Mouse (Mus musculus) lung, postnatal 14 days (tissue): ENCODE results near the gene Gm45618.
A peak's percentile ranks its signal among the peaks of the same experiment; 100 is the strongest.

ENCODE experiments used
- DNase-seq: peaks from one replicate; pipeline ENCODE4 v3.0.0; 2021

Gm45618 gene

GRCm38 (mm10) chr7:142093696-142094240, 26.8 kb downstream of the Gm45618 start:
- DNase-seq = no peak

GRCm38 (mm10) chr7:142092991-142093390, 27.5 kb downstream of the Gm45618 start:
- DNase-seq = no peak

- DNase-seq = no peak
These were observed 28.7 kb downstream of the Gm45618 start for GRCm38 (mm10) chr7:142091848-142092247.

- DNase-seq = no peak
These were observed 30.7 kb downstream of the Gm45618 start for GRCm38 (mm10) chr7:142089648-142090447.

GRCm38 (mm10) chr7:142088886-142089285, 31.6 kb downstream of the Gm45618 start:
- no peak for DNase-seq

GRCm38 (mm10) chr7:142087069-142087652, 33.4 kb downstream of the Gm45618 start:
- DNase-seq = no peak

- no peak for DNase-seq
These were observed 34.2 kb downstream of the Gm45618 start for GRCm38 (mm10) chr7:142086159-142086905.

- peak; percentile 88 for DNase-seq
These were observed 35.7 kb downstream of the Gm45618 start for GRCm38 (mm10) chr7:142084820-142085219.

GRCm38 (mm10) chr7:142084395-142084794, 36.1 kb downstream of the Gm45618 start:
- no peak for DNase-seq

GRCm38 (mm10) chr7:142083588-142084317, 36.8 kb downstream of the Gm45618 start:
- DNase-seq = peak; percentile 66

GRCm38 (mm10) chr7:142082607-142083006, 37.9 kb downstream of the Gm45618 start:
- no peak for DNase-seq

GRCm38 (mm10) chr7:142082179-142082578, 38.4 kb downstream of the Gm45618 start:
- no peak for DNase-seq

GRCm38 (mm10) chr7:142081736-142082135, 38.8 kb downstream of the Gm45618 start:
- DNase-seq = no peak

- no peak for DNase-seq
These were observed 39.7 kb downstream of the Gm45618 start for GRCm38 (mm10) chr7:142080876-142081275.

- DNase-seq = no peak
These were observed 41.2 kb downstream of the Gm45618 start for GRCm38 (mm10) chr7:142079365-142079764.

GRCm38 (mm10) chr7:142077138-142077537, 43.4 kb downstream of the Gm45618 start:
- no peak for DNase-seq

GRCm38 (mm10) chr7:142074146-142074886, 46.2 kb downstream of the Gm45618 start:
- no peak for DNase-seq

- DNase-seq = no peak
These were observed 48.8 kb downstream of the Gm45618 start for GRCm38 (mm10) chr7:142071717-142072116.

- DNase-seq = no peak
These were observed 49.3 kb downstream of the Gm45618 start for GRCm38 (mm10) chr7:142071212-142071578.

- peak; percentile 87 for DNase-seq
These were observed 49.9 kb downstream of the Gm45618 start for GRCm38 (mm10) chr7:142070458-142071211.
